Mouse (Mus musculus): Measurements from ENCODE around the gene Ubl3. TPM values are rescaled to one million over a fixed set of nuclear protein-coding genes. Genes with fewer than 3 reads are reported as not detected.

The Ubl3 gene
- polyA plus RNA-seq, 1 experiment from 2014 or later: 81.3 TPM

DNA sequence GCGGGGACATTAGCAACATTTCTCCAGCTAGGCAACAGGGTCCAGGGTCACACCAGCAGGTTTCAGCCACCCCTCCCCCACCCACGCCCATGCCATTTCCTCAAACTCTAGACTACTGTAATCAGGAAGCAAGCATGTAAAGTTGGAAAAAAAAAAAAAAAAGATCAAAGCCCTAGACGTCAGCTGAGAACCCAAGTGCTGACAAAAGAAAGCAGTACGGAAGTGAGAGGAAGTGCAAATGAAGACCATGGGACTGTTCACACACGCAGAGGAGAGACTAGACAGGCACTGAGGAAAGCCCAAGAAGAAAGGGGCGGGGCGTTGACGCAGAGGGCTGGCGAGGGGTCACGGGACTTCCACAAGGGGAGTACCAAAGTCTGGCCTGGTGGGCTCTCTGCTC, 57.4 kb downstream of the Ubl3 start:
- Histone ChIP-seq H3K27ac (replicated peaks in 1 of 2; ENCODE audit: control insufficient read depth in 1 of 2, insufficient read depth in 1 of 2, low read depth in 2 of 2, low read length in 2 of 2) (no peak overlapping the region), H3K4me2 (ENCODE audit: low read length) (peak overlapping the region; percentile 23), H3K4me1 (ENCODE audit: control insufficient read depth in 2 of 2, insufficient read depth in 2 of 2, low read length in 2 of 2) (peaks cover 4% of the 10 kb centered on the region in 2 experiments; a peak in 2 of 4 replicates), H3K27me3 (ENCODE audit: control insufficient read depth, insufficient read depth, low read length) (no peaks in the 10 kb centered on the region), H3K4me3 (ENCODE audit: control insufficient read depth in 1 of 2, insufficient read depth in 1 of 2, low read depth in 1 of 2, low read length in 2 of 2) (no peak overlapping the region), H3K36me3 (ENCODE audit: control insufficient read depth, insufficient read depth, low read length) (no peaks in the 10 kb centered on the region), H3K9me3 (ENCODE audit: control insufficient read depth, low read length) (peaks cover 11% of the 10 kb centered on the region), H3K9ac (ENCODE audit: low read length) (no peak overlapping the region)
- no peak for ATAC-seq (ENCODE audit: insufficient number of reproducible peaks, insufficient read depth, low FRiP score, low read depth)
- 26% methylated on average over 10 of the region's 10 CpGs for WGBS

DNA sequence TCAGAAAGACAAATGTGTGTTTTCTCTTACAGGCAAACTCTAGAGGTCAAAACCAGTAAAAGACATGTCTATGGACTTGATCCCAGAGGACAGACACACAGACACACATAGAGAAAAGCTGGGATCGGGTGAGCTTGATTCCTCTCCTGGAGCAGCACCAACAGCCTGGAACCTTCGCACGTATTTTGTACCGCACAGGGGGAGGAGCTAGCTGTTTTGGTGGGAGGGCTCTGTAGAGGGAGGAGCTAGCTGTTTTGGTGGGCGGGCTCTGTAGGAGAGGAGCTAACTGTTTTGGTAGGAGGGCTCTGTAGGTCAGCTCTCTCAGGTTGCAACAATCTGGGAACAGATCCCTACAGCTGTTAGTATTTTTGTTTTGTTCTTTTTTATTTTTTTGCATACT, 58.3 kb downstream of the Ubl3 start:
- no peak for ATAC-seq (ENCODE audit: insufficient number of reproducible peaks, insufficient read depth, low FRiP score, low read depth)
- Histone ChIP-seq H3K9ac (ENCODE audit: low read length) (no peak overlapping the region), H3K4me1 (ENCODE audit: control insufficient read depth in 2 of 2, insufficient read depth in 2 of 2, low read length in 2 of 2) (peaks cover 5 to 10% of the 10 kb centered on the region in 2 experiments), H3K4me3 (ENCODE audit: control insufficient read depth in 1 of 2, insufficient read depth in 1 of 2, low read depth in 1 of 2, low read length in 2 of 2) (no peak overlapping the region), H3K27ac (replicated peaks in 1 of 2; ENCODE audit: control insufficient read depth in 1 of 2, insufficient read depth in 1 of 2, low read depth in 2 of 2, low read length in 2 of 2) (no peak overlapping the region), H3K9me3 (ENCODE audit: control insufficient read depth, low read length) (peaks cover 11% of the 10 kb centered on the region), H3K36me3 (ENCODE audit: control insufficient read depth, insufficient read depth, low read length) (no peaks in the 10 kb centered on the region), H3K27me3 (ENCODE audit: control insufficient read depth, insufficient read depth, low read length) (no peaks in the 10 kb centered on the region), H3K4me2 (ENCODE audit: low read length) (no peak overlapping the region)
- 82% methylated on average over 5 of the region's 5 CpGs for WGBS

DNA sequence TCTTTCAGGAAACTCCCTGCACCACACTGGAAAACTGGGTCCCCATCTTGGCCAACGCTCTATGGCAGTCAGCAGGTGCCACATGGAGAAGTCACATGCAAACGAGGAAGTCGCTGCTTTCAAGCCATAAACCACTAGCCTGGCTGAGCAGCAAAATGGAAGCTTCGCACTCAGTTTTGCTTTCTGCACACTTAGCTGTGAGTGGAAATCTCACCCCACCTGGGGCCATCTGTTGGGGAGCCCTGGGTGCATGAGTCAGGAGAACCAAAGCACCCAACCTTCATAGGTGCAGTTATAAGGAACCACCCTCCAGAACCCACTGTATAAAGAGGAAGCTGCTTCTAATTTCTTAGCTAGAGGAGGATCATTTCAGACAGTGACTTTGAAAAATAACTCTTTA, 59.6 kb downstream of the Ubl3 start:
- Histone ChIP-seq H3K4me1 (ENCODE audit: control insufficient read depth in 2 of 2, insufficient read depth in 2 of 2, low read length in 2 of 2) (peaks cover 9 to 17% of the 10 kb centered on the region in 2 experiments), H3K36me3 (ENCODE audit: control insufficient read depth, insufficient read depth, low read length) (no peaks in the 10 kb centered on the region), H3K9me3 (ENCODE audit: control insufficient read depth, low read length) (peaks cover 10% of the 10 kb centered on the region), H3K27ac (replicated peaks in 1 of 2; ENCODE audit: control insufficient read depth in 1 of 2, insufficient read depth in 1 of 2, low read depth in 2 of 2, low read length in 2 of 2) (no peak overlapping the region), H3K27me3 (ENCODE audit: control insufficient read depth, insufficient read depth, low read length) (no peaks in the 10 kb centered on the region), H3K4me2 (ENCODE audit: low read length) (no peak overlapping the region), H3K4me3 (ENCODE audit: control insufficient read depth in 1 of 2, insufficient read depth in 1 of 2, low read depth in 1 of 2, low read length in 2 of 2) (no peak overlapping the region), H3K9ac (ENCODE audit: low read length) (no peak overlapping the region)
- ATAC-seq (ENCODE audit: insufficient number of reproducible peaks, insufficient read depth, low FRiP score, low read depth): no peak
- 89% methylated on average over 4 of the region's 4 CpGs for WGBS

DNA sequence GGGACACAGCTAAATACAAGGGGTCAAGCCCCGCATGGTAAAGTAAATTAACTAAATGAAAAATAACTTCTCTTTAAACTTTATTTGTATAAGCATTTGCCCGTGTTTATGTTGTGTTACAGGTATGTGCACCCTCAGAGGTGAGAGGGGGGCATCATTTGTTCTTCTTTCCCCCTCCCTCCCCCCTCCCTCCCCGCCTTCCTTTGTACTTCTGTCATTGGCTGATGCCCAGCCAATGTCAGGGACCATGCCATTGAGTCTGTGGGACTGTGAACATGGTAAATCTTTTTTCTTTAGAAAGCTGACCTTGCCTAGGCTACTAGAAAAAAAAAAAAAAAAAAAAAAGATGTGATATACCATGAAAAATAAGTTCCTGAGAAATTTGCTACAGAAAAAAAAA, 62.2 kb downstream of the Ubl3 start:
- no peak overlapping the region for H3K27ac ChIP-seq (replicated peaks in 1 of 2; ENCODE audit: control insufficient read depth in 1 of 2, insufficient read depth in 1 of 2, low read depth in 2 of 2, low read length in 2 of 2)

DNA sequence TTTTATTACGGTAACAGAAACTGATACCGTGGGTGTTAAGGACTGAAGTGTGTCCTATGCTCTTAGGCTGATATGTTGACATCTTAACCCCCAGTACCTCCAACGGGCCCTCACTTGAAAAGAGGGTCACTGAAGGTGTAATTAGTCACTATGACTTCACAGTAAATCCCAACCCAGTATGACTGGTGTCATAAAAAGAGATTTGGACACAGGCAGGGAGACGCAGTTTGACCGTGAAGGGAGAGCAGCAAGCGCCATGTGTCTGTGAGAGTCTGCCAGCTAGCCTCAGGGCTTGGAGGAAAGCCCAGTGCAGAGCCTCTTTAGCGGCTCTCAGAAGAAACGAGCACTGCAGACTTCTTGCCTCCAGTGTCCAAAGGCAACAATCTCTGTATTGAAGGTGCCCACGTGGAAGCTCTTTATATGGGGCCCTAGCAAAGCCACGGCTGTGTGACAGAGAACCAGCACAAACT, 62.8 kb downstream of the Ubl3 start:
- peak overlapping the region in 1 of 2 experiments; percentile 35; a peak in 1 of 4 replicates for H3K27ac ChIP-seq (replicated peaks in 1 of 2; ENCODE audit: control insufficient read depth in 1 of 2, insufficient read depth in 1 of 2, low read depth in 2 of 2, low read length in 2 of 2)

More for the DNA sequence above, 62.2 kb downstream of the Ubl3 start:
- Histone ChIP-seq H3K4me1 (ENCODE audit: control insufficient read depth in 2 of 2, insufficient read depth in 2 of 2, low read length in 2 of 2) (peaks cover 8 to 16% of the 10 kb centered on the region in 2 experiments), H3K27me3 (ENCODE audit: control insufficient read depth, insufficient read depth, low read length) (no peaks in the 10 kb centered on the region), H3K36me3 (ENCODE audit: control insufficient read depth, insufficient read depth, low read length) (no peaks in the 10 kb centered on the region), H3K4me3 (ENCODE audit: control insufficient read depth in 1 of 2, insufficient read depth in 1 of 2, low read depth in 1 of 2, low read length in 2 of 2) (no peak overlapping the region), H3K9ac (ENCODE audit: low read length) (no peak overlapping the region), H3K4me2 (ENCODE audit: low read length) (no peak overlapping the region; the same call in 1 of the 2 replicates), H3K9me3 (ENCODE audit: control insufficient read depth, low read length) (no peaks in the 10 kb centered on the region)
- ATAC-seq (ENCODE audit: insufficient number of reproducible peaks, insufficient read depth, low FRiP score, low read depth): no peak
- WGBS: 80% methylated on average over 3 of the region's 3 CpGs

DNA sequence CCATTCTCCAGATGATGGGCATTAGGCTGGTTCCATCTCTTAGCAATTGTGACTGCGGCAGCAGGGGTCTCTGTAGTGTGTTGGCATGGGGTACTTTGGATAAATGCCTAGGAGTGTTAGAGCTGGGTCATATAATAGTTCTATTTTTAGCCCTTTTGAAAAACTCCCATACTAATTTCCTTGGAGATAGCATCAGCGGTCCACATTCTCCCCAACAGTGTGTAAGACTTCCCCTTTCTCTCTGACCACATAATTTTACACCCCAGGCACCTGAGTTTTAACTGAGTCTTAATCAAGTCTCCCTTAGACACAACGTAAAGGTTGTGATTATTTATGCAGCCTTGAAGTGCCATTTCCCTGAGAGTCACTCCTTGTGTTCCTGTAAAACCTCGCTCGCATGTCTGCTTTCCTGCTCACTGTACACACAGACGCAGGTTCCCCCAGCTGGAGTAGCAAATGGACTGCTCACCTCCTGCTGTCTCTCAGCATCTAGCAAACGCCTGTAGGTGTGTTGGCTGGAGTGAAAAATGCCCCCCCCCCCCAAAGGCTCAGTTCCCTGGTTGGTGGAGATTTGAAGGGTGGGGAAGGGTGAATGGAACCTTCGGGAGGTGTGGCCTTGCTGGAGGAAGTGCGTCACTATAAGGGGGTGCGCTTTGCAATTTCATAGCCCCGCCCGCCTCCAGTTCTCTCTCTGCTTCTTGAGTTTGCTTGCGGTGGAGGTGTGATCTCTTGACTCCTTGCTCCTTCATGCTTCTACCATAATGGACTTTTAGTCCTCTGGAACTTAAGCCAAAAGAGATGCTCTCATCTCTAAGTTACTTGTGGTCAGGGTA, 63.5 kb downstream of the Ubl3 start:
- Histone ChIP-seq H3K4me3 (ENCODE audit: control insufficient read depth in 1 of 2, insufficient read depth in 1 of 2, low read depth in 1 of 2, low read length in 2 of 2) (no peak overlapping the region), H3K9ac (ENCODE audit: low read length) (no peak overlapping the region), H3K9me3 (ENCODE audit: control insufficient read depth, low read length) (no peaks in the 10 kb centered on the region), H3K27ac (replicated peaks in 1 of 2; ENCODE audit: control insufficient read depth in 1 of 2, insufficient read depth in 1 of 2, low read depth in 2 of 2, low read length in 2 of 2) (peak overlapping the region; percentile 19 to 35; a peak in 1 of 4 replicates), H3K27me3 (ENCODE audit: control insufficient read depth, insufficient read depth, low read length) (no peaks in the 10 kb centered on the region), H3K4me2 (ENCODE audit: low read length) (peak overlapping the region; percentile 44), H3K36me3 (ENCODE audit: control insufficient read depth, insufficient read depth, low read length) (no peaks in the 10 kb centered on the region), H3K4me1 (ENCODE audit: control insufficient read depth in 2 of 2, insufficient read depth in 2 of 2, low read length in 2 of 2) (peaks cover 5 to 13% of the 10 kb centered on the region in 2 experiments)
- WGBS: 61% methylated on average over 13 of the region's 13 CpGs
- ATAC-seq (ENCODE audit: insufficient number of reproducible peaks, insufficient read depth, low FRiP score, low read depth): no peak

More for the DNA sequence above, 62.8 kb downstream of the Ubl3 start:
- Histone ChIP-seq H3K9me3 (ENCODE audit: control insufficient read depth, low read length) (no peaks in the 10 kb centered on the region), H3K27me3 (ENCODE audit: control insufficient read depth, insufficient read depth, low read length) (no peaks in the 10 kb centered on the region), H3K4me3 (ENCODE audit: control insufficient read depth in 1 of 2, insufficient read depth in 1 of 2, low read depth in 1 of 2, low read length in 2 of 2) (no peak overlapping the region), H3K9ac (ENCODE audit: low read length) (no peak overlapping the region), H3K4me2 (ENCODE audit: low read length) (peak overlapping the region; percentile 44), H3K36me3 (ENCODE audit: control insufficient read depth, insufficient read depth, low read length) (no peaks in the 10 kb centered on the region), H3K4me1 (ENCODE audit: control insufficient read depth in 2 of 2, insufficient read depth in 2 of 2, low read length in 2 of 2) (peaks cover 5 to 13% of the 10 kb centered on the region in 2 experiments)
- ATAC-seq (ENCODE audit: insufficient number of reproducible peaks, insufficient read depth, low FRiP score, low read depth): no peak
- WGBS: 35% methylated on average over 10 of the region's 10 CpGs

DNA sequence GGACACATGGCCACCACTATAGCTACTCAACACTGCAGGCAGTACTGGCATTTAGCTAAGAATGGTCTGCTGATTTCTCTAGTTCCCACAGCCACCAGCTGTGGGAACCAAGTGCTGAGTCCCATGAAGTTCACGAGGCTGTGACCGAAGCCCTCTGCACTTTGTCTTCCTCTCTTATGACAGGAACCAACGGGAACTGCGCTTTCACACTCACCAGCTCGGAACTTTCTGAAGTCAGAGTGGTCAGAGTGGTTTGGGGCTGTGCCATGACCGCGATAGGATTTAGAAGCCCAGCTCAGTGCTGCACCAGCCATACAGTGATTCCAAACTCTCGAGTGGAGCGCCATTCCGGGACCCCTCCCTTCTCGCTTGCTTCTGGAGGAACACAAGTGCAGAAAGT, 66.4 kb downstream of the Ubl3 start:
- 65% methylated on average over 11 of the region's 11 CpGs for WGBS
- Histone ChIP-seq H3K27ac (replicated peaks in 1 of 2; ENCODE audit: control insufficient read depth in 1 of 2, insufficient read depth in 1 of 2, low read depth in 2 of 2, low read length in 2 of 2) (no peak overlapping the region), H3K4me3 (ENCODE audit: control insufficient read depth in 1 of 2, insufficient read depth in 1 of 2, low read depth in 1 of 2, low read length in 2 of 2) (no peak overlapping the region), H3K4me2 (ENCODE audit: low read length) (no peak overlapping the region), H3K9me3 (ENCODE audit: control insufficient read depth, low read length) (no peaks in the 10 kb centered on the region), H3K4me1 (ENCODE audit: control insufficient read depth in 2 of 2, insufficient read depth in 2 of 2, low read length in 2 of 2) (peaks cover 5 to 13% of the 10 kb centered on the region in 2 experiments), H3K9ac (ENCODE audit: low read length) (no peak overlapping the region), H3K27me3 (ENCODE audit: control insufficient read depth, insufficient read depth, low read length) (no peaks in the 10 kb centered on the region), H3K36me3 (ENCODE audit: control insufficient read depth, insufficient read depth, low read length) (no peaks in the 10 kb centered on the region)
- no peak for ATAC-seq (ENCODE audit: insufficient number of reproducible peaks, insufficient read depth, low FRiP score, low read depth)

Data from heart, embryonic 14.5 days (tissue).